Mouse (Mus musculus) c-Kit-negative CD71-positive TER-119-positive erythroid progenitor cells, embryonic 14.5 days (primary cell): ENCODE measurements around the gene 1810013L24Rik.
"Not testable (repeated sequence)": the region's sequence is repeated elsewhere in the genome, so short reads cannot be mapped to it uniquely, and the experiment has no call there.

Experiments used
- DNase-seq: peaks from one replicate; pipeline ENCODE4 v3.0.0-alpha.2; 2013; ENCODE audit warnings: low read depth, low spot score

The 1810013L24Rik gene

GRCm38 (mm10) chr16:8895301-8895700 lies 65.4 kb downstream of the 1810013L24Rik start:
- no peak for DNase-seq

DNA sequence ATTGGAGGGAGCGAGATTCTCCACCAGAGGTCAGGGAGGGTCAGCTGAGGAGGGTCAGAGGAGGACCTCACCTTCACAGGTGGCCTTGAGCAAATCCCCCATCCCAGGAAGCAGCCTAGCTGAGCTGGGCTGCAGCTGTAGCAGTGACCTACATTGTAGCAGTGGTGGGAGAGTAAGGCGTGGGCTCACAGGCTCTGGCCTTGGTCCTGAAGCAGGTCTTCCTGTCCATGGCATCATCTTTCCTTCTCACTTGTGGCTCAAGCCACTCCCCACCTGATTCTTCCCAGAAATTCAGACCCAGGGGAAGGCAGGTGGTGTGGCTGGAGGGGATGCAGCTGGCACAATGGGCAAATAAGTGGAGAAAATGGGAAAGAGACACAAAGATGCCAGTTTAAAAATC lies 76.2 kb downstream of the 1810013L24Rik start:
- DNase-seq, result not testable (repeated sequence)
